Mouse (Mus musculus): ENCODE results near the gene Nwd2.

DNA sequence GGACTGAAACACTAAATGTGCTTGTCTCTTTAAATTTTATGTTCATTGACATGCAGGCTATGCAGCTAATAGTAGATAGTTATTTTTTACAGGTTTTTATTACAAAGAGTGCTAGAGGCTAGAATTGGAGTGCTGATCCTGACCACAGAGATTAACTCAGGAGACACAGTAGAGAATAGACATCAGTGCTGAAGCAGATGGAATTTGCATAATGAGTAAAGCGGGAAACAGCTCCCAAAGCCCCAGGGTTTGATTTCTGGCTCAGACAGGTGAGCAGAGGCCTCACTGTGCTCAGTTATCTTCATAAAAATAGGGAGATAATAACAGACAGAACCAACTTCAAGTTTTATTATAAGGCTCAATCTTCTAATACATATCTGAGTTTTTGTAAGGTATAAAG, 99.9 kb downstream of the Nwd2 start:
- TF ChIP-seq EP300 (IDR thresholded peaks at IDR 0.05; ENCODE audit: low read depth) (no peak), CTCF (IDR thresholded peaks at IDR 0.05; ENCODE audit: low read depth) (no peak)

Data from heart, postnatal 0 days (tissue).